In genomic region chr1:88277098-88277817, GRCm38 (mm10) we compare ENCODE assay signal across 8 mouse cellular contexts. TPM values are rescaled to one million over a fixed set of nuclear protein-coding genes. Genes with fewer than 3 reads are reported as not detected.
DNase-seq lines count a peak whose midpoint lies in the region; ATAC-seq lines count a peak whose summit lies in the region.

Gene Hjurp (minus strand): TSS chr1:88277633.
Gene Trpm8 (plus strand): TSS chr1:88277661.

- DNase-seq in adipocyte (ENCODE audit: low spot score): peak; percentile 100
- DNase-seq in embryo, embryonic 10 days (ENCODE audit: low spot score): peak; percentile 100
- DNase-seq in gastrocnemius, postnatal 10 days: peak; percentile 100
- DNase-seq in induced T-regulatory cell, adult 2 months (ENCODE audit: low read depth): peak; percentile 100
- peak; percentile 99 to 100 for DNase-seq in left cerebral cortex, adult 9 months (ENCODE audit: low spot score in 2 of 2)
- DNase-seq in right cerebral cortex, postnatal 14 days: peak; percentile 100
- DNase-seq in urinary bladder, postnatal 36 days (ENCODE audit: low spot score in 2 of 2): peak; percentile 100

- peak; percentile 71 for ATAC-seq in megakaryocyte progenitor cell, adult 5-6 weeks (replicated peaks; ENCODE audit: poor library complexity)

RNA-seq across cellular contexts. Expression of gene Hjurp, which starts in this region (rescaled TPM):
- total RNA-seq in gastrocnemius, postnatal 10 days (2021): 10 to 100 TPM; 29.0 to 47.9 TPM
- total RNA-seq in megakaryocyte progenitor cell, adult 5-6 weeks (2015): 104 and 106 TPM in 2 replicates
- total RNA-seq in megakaryocyte progenitor cell, adult 5-6 weeks (2017): 156 and 189 TPM in 2 replicates

RNA-seq across cellular contexts. Expression of gene Trpm8, which starts in this region (rescaled TPM):
- not detected for total RNA-seq in gastrocnemius, postnatal 10 days (2021)
- total RNA-seq in megakaryocyte progenitor cell, adult 5-6 weeks (2015): not detected in 2 replicates
- total RNA-seq in megakaryocyte progenitor cell, adult 5-6 weeks (2017): not detected in 2 replicates

Comparison
In these comparisons a context has a peak if more than half of its experiments do, and no peak if none do; other contexts are left out.
1. Peak in every context shown above with its lines: DNase-seq and ATAC-seq.